Mouse (Mus musculus) c-Kit-positive CD71-positive TER-119-positive erythroid progenitor cells, embryonic 14.5 days (primary cell): Measurements from ENCODE around the gene Creld2.
A peak's percentile ranks its signal among the peaks of the same experiment; 100 is the strongest.
"Not testable (repeated sequence)": the region's sequence is repeated elsewhere in the genome, so short reads cannot be mapped to it uniquely, and the experiment has no call there.

Experiments
- DNase-seq: peaks from one replicate; pipeline ENCODE4 v3.0.0-alpha.2; 2013; ENCODE audit warnings: low spot score

Gene Creld2

GRCm38 (mm10) chr15:88819026-88819905, at the start of gene Creld2, which contains the start of gene Alg12:
TSS of gene Creld2 (plus strand) at chr15:88819646.
TSS of gene Alg12 (minus strand) at chr15:88819318.
- peak; percentile 99 for DNase-seq

GRCm38 (mm10) chr15:88774630-88775029, 44.8 kb upstream of the Creld2 start:
- not testable (repeated sequence) for DNase-seq

GRCm38 (mm10) chr15:88792140-88792850, 27.2 kb upstream of the Creld2 start:
- no peak for DNase-seq

- not testable (repeated sequence) for DNase-seq
Observed at GRCm38 (mm10) chr15:88794729-88795128, 24.7 kb upstream of the Creld2 start.

GRCm38 (mm10) chr15:88799950-88800371, 19.5 kb upstream of the Creld2 start:
- no peak for DNase-seq

GRCm38 (mm10) chr15:88800921-88801354, 18.5 kb upstream of the Creld2 start:
- no peak for DNase-seq

- DNase-seq: no peak
Observed at GRCm38 (mm10) chr15:88801903-88802302, 17.5 kb upstream of the Creld2 start.

GRCm38 (mm10) chr15:88802348-88802747, 17.1 kb upstream of the Creld2 start:
- DNase-seq: no peak

GRCm38 (mm10) chr15:88808121-88808520, 11.3 kb upstream of the Creld2 start:
- DNase-seq: no peak

- no peak for DNase-seq
Observed at GRCm38 (mm10) chr15:88810369-88810768, 9.1 kb upstream of the Creld2 start.

GRCm38 (mm10) chr15:88813262-88813661, 6.2 kb upstream of the Creld2 start:
- DNase-seq: no peak

- not testable (repeated sequence) for DNase-seq
Observed at GRCm38 (mm10) chr15:88813873-88814272, 5.6 kb upstream of the Creld2 start.

- DNase-seq: peak; percentile 20
Observed at GRCm38 (mm10) chr15:88814411-88815047, 4.9 kb upstream of the Creld2 start.

- DNase-seq: no peak
Observed at GRCm38 (mm10) chr15:88815196-88815700, 4.2 kb upstream of the Creld2 start.

- DNase-seq: peak; percentile 9
Observed at GRCm38 (mm10) chr15:88819906-88820303, 459 bp downstream of the Creld2 start.

- no peak for DNase-seq
Observed at GRCm38 (mm10) chr15:88821403-88821802, 2.0 kb downstream of the Creld2 start.

GRCm38 (mm10) chr15:88822513-88822912, 3.1 kb downstream of the Creld2 start:
- no peak for DNase-seq

GRCm38 (mm10) chr15:88823376-88823775, 3.9 kb downstream of the Creld2 start:
- DNase-seq: no peak

GRCm38 (mm10) chr15:88827466-88827865, 8.0 kb downstream of the Creld2 start:
- no peak for DNase-seq

GRCm38 (mm10) chr15:88827991-88828799, 8.7 kb downstream of the Creld2 start:
- peak; percentile 40 for DNase-seq
